Mouse (Mus musculus) megakaryocyte, embryonic 14.5 days (primary cell): ENCODE data around the gene Thbs2.

Source experiments
- FLI1 ChIP-seq: IDR thresholded peaks from 2 replicates; pipeline ENCODE4 v1.6.1; 2012; ENCODE audit warnings: low read length, inconsistent platforms, mixed read lengths
- GATA1 ChIP-seq: IDR thresholded peaks from 3 replicates; pipeline ENCODE4 v1.6.1; 2012; ENCODE audit warnings: mixed read lengths, low read length, inconsistent platforms, borderline replicate concordance

DNA sequence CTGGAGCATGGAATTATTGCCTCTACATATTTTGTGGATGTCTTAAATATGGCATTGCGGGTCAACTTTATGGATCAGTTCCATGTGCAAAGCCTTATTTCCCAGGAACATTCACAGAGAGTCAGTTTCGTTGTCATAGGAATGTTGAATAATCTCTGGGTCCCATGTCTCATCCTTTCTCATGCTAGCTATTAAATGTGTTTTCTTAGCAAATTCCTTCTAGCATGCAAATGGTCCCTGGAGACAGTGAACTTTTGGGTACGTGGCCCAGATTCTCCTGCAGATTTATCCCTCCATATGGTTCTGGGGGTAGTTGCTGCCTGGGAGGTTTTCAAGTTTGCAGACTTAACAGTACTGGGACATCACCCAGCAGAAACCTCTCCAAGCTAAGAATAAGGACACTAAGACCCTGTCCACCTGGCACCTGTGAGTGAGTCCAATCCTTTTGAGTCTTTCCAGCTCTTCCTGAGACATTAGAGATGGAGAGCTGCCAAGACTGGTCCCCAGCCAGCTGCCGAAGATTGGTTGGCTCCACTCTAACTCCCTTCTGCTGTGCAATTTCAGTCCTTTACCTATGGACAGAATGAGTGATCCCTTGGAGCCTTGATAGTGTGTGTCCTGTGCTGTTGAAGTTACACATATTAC lies 45.9 kb downstream of the Thbs2 start:
- TF ChIP-seq GATA1 (no peak), FLI1 (no peak)
